Mouse (Mus musculus) testis, adult 2 months (tissue): ENCODE data around the gene Sik1. TPM values are rescaled to one million over a fixed set of nuclear protein-coding genes. Genes with fewer than 3 reads are reported as not detected.

Experiments used
- H3K27ac ChIP-seq: fragments of 200-500 bp; 2 replicates; pipeline ENCODE4 v1.5.1; 2012; ENCODE audit warnings: low read depth, low read length; ENCODE audit not compliant: control insufficient read depth, insufficient read depth
- H3K27me3 ChIP-seq: fragments of 200-500 bp; 2 replicates; pipeline ENCODE4 v1.6.1; 2012; ENCODE audit warnings: mild to moderate bottlenecking, low read length, moderate library complexity; ENCODE audit not compliant: control insufficient read depth, insufficient read depth
- H3K36me3 ChIP-seq: fragments of 200-500 bp; 2 replicates; pipeline ENCODE4 v1.6.1; 2012; ENCODE audit warnings: mild to moderate bottlenecking, low read length; ENCODE audit not compliant: control insufficient read depth, insufficient read depth
- H3K4me1 ChIP-seq: fragments of 200-500 bp; 2 replicates; pipeline ENCODE4 v1.6.1; 2012; ENCODE audit warnings: low read length; ENCODE audit not compliant: control insufficient read depth, insufficient read depth
- H3K4me3 ChIP-seq: fragments of 200-500 bp; 2 replicates; pipeline ENCODE4 v1.5.1; 2012; ENCODE audit warnings: low read depth, mild to moderate bottlenecking, low read length, moderate library complexity, mixed read lengths; ENCODE audit not compliant: control insufficient read depth
- CTCF ChIP-seq: fragments of 200-500 bp; IDR thresholded peaks from 2 replicates; pipeline ENCODE4 v1.5.1; 2012; ENCODE audit warnings: low read depth, mild to moderate bottlenecking, inconsistent platforms, low read length, moderate library complexity; ENCODE audit not compliant: control insufficient read depth, insufficient read depth, insufficient replicate concordance
- POLR2A ChIP-seq: fragments of 200-500 bp; IDR thresholded peaks from 2 replicates; pipeline ENCODE4 v1.6.1; 2012; ENCODE audit warnings: low read depth, mild to moderate bottlenecking, inconsistent platforms, low read length, moderate library complexity; ENCODE audit not compliant: control insufficient read depth
- polyA plus RNA-seq: library from polyadenylated mRNA; depleted of rRNA; stranded (reverse); fragments of >200 nt; gene quantifications from 2 replicates; pipeline ENCODE4 v1.2.3, GENCODE M21; 2012

The Sik1 gene
- polyA plus RNA-seq, 1 experiment: 19.2 TPM

- H3K4me3 ChIP-seq: no peak overlapping the region
- no peaks in the 10 kb centered on the region for H3K36me3 ChIP-seq
- no peaks in the 10 kb centered on the region for H3K27me3 ChIP-seq
- no peak overlapping the region for H3K27ac ChIP-seq
- TF ChIP-seq POLR2A: no peak
- TF ChIP-seq CTCF: no peak
- H3K4me1 ChIP-seq: peaks cover 10% of the 10 kb centered on the region
Observed at GRCm38 (mm10) chr17:31875326-31875930, 19.8 kb upstream of the Sik1 start.

- H3K4me1 ChIP-seq: peaks cover 10% of the 10 kb centered on the region
- no peak overlapping the region for H3K4me3 ChIP-seq
- H3K36me3 ChIP-seq: no peaks in the 10 kb centered on the region
- H3K27me3 ChIP-seq: no peaks in the 10 kb centered on the region
- TF ChIP-seq POLR2A (no peak), CTCF (no peak)
- no peak overlapping the region for H3K27ac ChIP-seq
Observed at GRCm38 (mm10) chr17:31874691-31875090, 19.1 kb upstream of the Sik1 start.

- Histone ChIP-seq H3K36me3 (no peaks in the 10 kb centered on the region), H3K27me3 (no peaks in the 10 kb centered on the region), H3K4me3 (no peak overlapping the region), H3K4me1 (peaks cover 10% of the 10 kb centered on the region), H3K27ac (no peak overlapping the region)
- TF ChIP-seq POLR2A (no peak), CTCF (no peak)
Observed at GRCm38 (mm10) chr17:31873973-31874372, 18.4 kb upstream of the Sik1 start.

GRCm38 (mm10) chr17:31873185-31873870 is 17.7 kb upstream of the Sik1 start:
- Histone ChIP-seq H3K4me3 (no peak overlapping the region), H3K27me3 (no peaks in the 10 kb centered on the region), H3K36me3 (no peaks in the 10 kb centered on the region), H3K27ac (no peak overlapping the region), H3K4me1 (peaks cover 10% of the 10 kb centered on the region)
- TF ChIP-seq CTCF (no peak), POLR2A (no peak)

GRCm38 (mm10) chr17:31872826-31873165 is 17.2 kb upstream of the Sik1 start:
- Histone ChIP-seq H3K27me3 (no peaks in the 10 kb centered on the region), H3K4me3 (no peak overlapping the region), H3K36me3 (no peaks in the 10 kb centered on the region), H3K4me1 (peaks cover 5% of the 10 kb centered on the region), H3K27ac (no peak overlapping the region)
- no peak for TF ChIP-seq POLR2A
- no peak for TF ChIP-seq CTCF

- H3K36me3 ChIP-seq: no peaks in the 10 kb centered on the region
- no peaks in the 10 kb centered on the region for H3K27me3 ChIP-seq
- TF ChIP-seq POLR2A: no peak
- TF ChIP-seq CTCF: no peak
- H3K4me1 ChIP-seq: peaks cover 4% of the 10 kb centered on the region; the same call in 1 of the 2 replicates
- no peak overlapping the region for H3K4me3 ChIP-seq
- no peak overlapping the region for H3K27ac ChIP-seq
Observed at GRCm38 (mm10) chr17:31871968-31872825, 16.6 kb upstream of the Sik1 start.

- Histone ChIP-seq H3K27me3 (no peaks in the 10 kb centered on the region), H3K36me3 (no peaks in the 10 kb centered on the region), H3K4me1 (peaks cover 4% of the 10 kb centered on the region; the same call in 1 of the 2 replicates), H3K4me3 (no peak overlapping the region), H3K27ac (no peak overlapping the region)
- no peak for TF ChIP-seq CTCF
- no peak for TF ChIP-seq POLR2A
Observed at GRCm38 (mm10) chr17:31870931-31871421, 15.4 kb upstream of the Sik1 start.
